ENCODE assay signal across 9 mouse cellular contexts in the genomic region with DNA sequence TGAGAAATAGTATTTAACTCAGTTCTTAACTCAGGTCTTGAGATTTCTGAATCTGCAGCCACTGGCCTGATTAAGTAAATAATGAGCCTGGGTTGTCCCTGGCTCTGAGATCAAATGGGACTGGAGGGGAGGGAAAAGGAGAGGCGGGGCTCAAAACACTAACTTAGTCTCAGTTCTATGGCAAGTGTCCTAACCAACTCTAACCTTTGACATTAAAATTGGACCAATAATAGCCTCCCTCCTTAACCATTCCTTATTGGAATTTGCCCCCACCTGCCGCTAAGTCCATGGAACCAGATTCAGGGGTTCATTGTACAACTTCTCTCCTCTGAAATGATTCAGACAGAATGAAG. TPM values are rescaled to one million over a fixed set of nuclear protein-coding genes. Genes with fewer than 3 reads are reported as not detected.
DNase-seq lines count a peak whose midpoint lies in the region; ATAC-seq and TF ChIP-seq lines count a peak whose summit lies in the region.
"Had no signal": no experiment of that assay in that cellular context is flagged by ENCODE, and none has a peak within 500 bp of the region (broad histone marks: within the 10 kb centered on the region; RNA-seq: fewer than 3 reads in every experiment).

Gene Bco2, minus strand, starts transcription at position 88 of the 353 bp plus-strand sequence.

- peaks cover 8% of the 10 kb centered on the region; the same call in 1 of the 2 replicates for H3K4me1 ChIP-seq in embryonic facial prominence, embryonic 12.5 days
- H3K4me1 ChIP-seq in intestine, postnatal 0 days (replicated peaks; ENCODE audit: control insufficient read depth, insufficient read depth, low read length): 0 out of 2 replicates have a peak, but pooled peaks cover 2% of the 10 kb centered on the region
- peaks cover 9% of the 10 kb centered on the region; the same call in 1 of the 2 replicates for H3K4me1 ChIP-seq in midbrain, embryonic 16.5 days (ENCODE audit: control insufficient read depth, insufficient read depth, low read length)

- H3K27ac ChIP-seq in embryonic facial prominence, embryonic 12.5 days: no peak within 1 kb of the TSS
- peak within 1 kb of the TSS; percentile 84 for H3K27ac ChIP-seq in intestine, postnatal 0 days (ENCODE audit: low read depth, low read length)
- H3K27ac ChIP-seq in midbrain, embryonic 16.5 days (ENCODE audit: low read length): peak within 1 kb of the TSS; percentile 85
- H3K27ac ChIP-seq: liver, embryonic 13.5 days had no signal

- intact Hi-C loops in left cerebral cortex, postnatal 36 days (cut with DNase I): no loop called here

- DNase-seq in kidney, adult 8-10 months: peak; percentile 65 to 79
- DNase-seq in kidney, postnatal 10 days: no peak
- no peak for DNase-seq in left cerebral cortex, postnatal 36 days (ENCODE audit: low spot score in 2 of 2)
- DNase-seq in cerebellum, adult 8-10 months: no peak
- no peak for DNase-seq in right cerebral cortex, postnatal 36 days (ENCODE audit: low spot score in 2 of 2)
- DNase-seq: liver, embryonic 13.5 days had no signal

- 0 out of 2 replicates have a peak within 1 kb of the TSS, but pooled peaks have one; percentile 12 for H3K4me3 ChIP-seq in embryonic facial prominence, embryonic 12.5 days
- H3K4me3 ChIP-seq in intestine, postnatal 0 days (ENCODE audit: low read depth, low read length): peak within 1 kb of the TSS; percentile 26
- H3K4me3 ChIP-seq in midbrain, embryonic 16.5 days (ENCODE audit: low read depth, low read length): peak within 1 kb of the TSS; percentile 36
- H3K4me3 ChIP-seq: liver, embryonic 13.5 days had no signal

- no peaks in the 10 kb centered on the region for H3K9me3 ChIP-seq in embryonic facial prominence, embryonic 12.5 days
- no peaks in the 10 kb centered on the region for H3K9me3 ChIP-seq in intestine, postnatal 0 days (ENCODE audit: control insufficient read depth)
- H3K9me3 ChIP-seq in midbrain, embryonic 16.5 days (replicated peaks; ENCODE audit: control insufficient read depth, low read length, poor library complexity, severe bottlenecking): no peaks in the 10 kb centered on the region
- H3K9me3 ChIP-seq: liver, embryonic 13.5 days had no signal

- H3K4me2 ChIP-seq in embryonic facial prominence, embryonic 12.5 days (replicated peaks): peak within 1 kb of the TSS; percentile 36
- peak within 1 kb of the TSS; percentile 62 for H3K4me2 ChIP-seq in intestine, postnatal 0 days (replicated peaks; ENCODE audit: low read depth)
- H3K4me2 ChIP-seq in midbrain, embryonic 16.5 days (ENCODE audit: low read length): peak within 1 kb of the TSS; percentile 59
- H3K4me2 ChIP-seq: liver, embryonic 13.5 days had no signal

- ATAC-seq in embryonic facial prominence, embryonic 12.5 days (ENCODE audit: insufficient number of reproducible peaks, insufficient read depth, low FRiP score, low TSS enrichment): no peak
- ATAC-seq in intestine, postnatal 0 days: peak; percentile 64
- peak; percentile 54 for ATAC-seq in midbrain, embryonic 16.5 days

- H3K36me3 ChIP-seq in embryonic facial prominence, embryonic 12.5 days: no peaks in the 10 kb centered on the region
- no peaks in the 10 kb centered on the region for H3K36me3 ChIP-seq in intestine, postnatal 0 days (ENCODE audit: control insufficient read depth, insufficient read depth)
- no peaks in the 10 kb centered on the region for H3K36me3 ChIP-seq in midbrain, embryonic 16.5 days (ENCODE audit: control insufficient read depth, insufficient read depth, low read length)
- H3K36me3 ChIP-seq: liver, embryonic 13.5 days had no signal

- no peaks in the 10 kb centered on the region for H3K27me3 ChIP-seq in embryonic facial prominence, embryonic 12.5 days
- no peaks in the 10 kb centered on the region for H3K27me3 ChIP-seq in intestine, postnatal 0 days (replicated peaks; ENCODE audit: control insufficient read depth, insufficient read depth, low read length)
- H3K27me3 ChIP-seq in midbrain, embryonic 16.5 days (ENCODE audit: control insufficient read depth, insufficient read depth, low read depth, low read length): no peaks in the 10 kb centered on the region
- H3K27me3 ChIP-seq: liver, embryonic 13.5 days had no signal

- 13% methylated on average over 2 of the region's 2 CpGs for WGBS in embryonic facial prominence, embryonic 12.5 days
- WGBS in intestine, postnatal 0 days: 38% methylated on average over 2 of the region's 2 CpGs
- 6% methylated on average over 2 of the region's 2 CpGs for WGBS in midbrain, embryonic 16.5 days

- H3K9ac ChIP-seq in embryonic facial prominence, embryonic 12.5 days: 0 out of 2 replicates have a peak within 1 kb of the TSS, but pooled peaks have one; percentile 24
- H3K9ac ChIP-seq in intestine, postnatal 0 days (ENCODE audit: low read depth, low read length): 0 out of 2 replicates have a peak within 1 kb of the TSS, but pooled peaks have one; percentile 17
- H3K9ac ChIP-seq in midbrain, embryonic 16.5 days (ENCODE audit: low read depth, low read length): peak within 1 kb of the TSS; percentile 62
- H3K9ac ChIP-seq: liver, embryonic 13.5 days had no signal

- no peak for TF ChIP-seq CTCF in intestine, postnatal 0 days (IDR thresholded peaks at IDR 0.05; ENCODE audit: low read depth)

RNA-seq across cellular contexts. Expression of gene Bco2, which starts in this region (rescaled TPM):
- 0.12 TPM in 1 of 2 replicates, not detected in the other for polyA plus RNA-seq in embryonic facial prominence, embryonic 12.5 days (2016; fragmentation: Nextera tagmentation; extraction: Ambion mirVana)
- 4.7 and 5.3 TPM in 2 replicates for polyA plus RNA-seq in intestine, postnatal 0 days (2015; fragmentation: Nextera tagmentation; extraction: Ambion mirVana)
- 0.44 and 0.60 TPM in 2 replicates for polyA plus RNA-seq in midbrain, embryonic 16.5 days (2015; fragmentation: Nextera tagmentation; extraction: Ambion mirVana)
- 1 to 10 TPM; 2.7 to 3.1 TPM for total RNA-seq in left cerebral cortex, postnatal 36 days (2021)

Comparison
In these comparisons a context has a peak if more than half of its experiments do, and no peak if none do; other contexts are left out.
1. DNase-seq: peak in kidney, adult 8-10 months (2 of 2); none in kidney, postnatal 10 days (single experiment), left cerebral cortex, postnatal 36 days (0 of 2), cerebellum, adult 8-10 months (single experiment) and right cerebral cortex, postnatal 36 days (0 of 2).
2. Peak in ATAC-seq, H3K4me3 ChIP-seq, H3K27ac ChIP-seq, H3K9ac ChIP-seq and H3K4me2 ChIP-seq in midbrain, embryonic 16.5 days; RNA of the gene not detected or under 1 TPM.
3. Peak in every context shown above with its lines, with median percentiles within 50 percentile points of each other: H3K4me2 ChIP-seq, H3K4me3 ChIP-seq and H3K9ac ChIP-seq.